Mouse (Mus musculus) brain, embryonic 14.5 days (tissue): ENCODE results near the gene Rbfox2.

Experiments
- CTCF ChIP-seq: fragments of 200-500 bp; IDR thresholded peaks from 2 replicates; pipeline ENCODE4 v1.5.1; 2012; ENCODE audit warnings: inconsistent platforms, mild to moderate bottlenecking, moderate library complexity, borderline replicate concordance; ENCODE audit not compliant: insufficient read depth, insufficient read length; ENCODE audit errors: extremely low read depth
- POLR2A ChIP-seq: fragments of 200-500 bp; IDR thresholded peaks from 2 replicates; pipeline ENCODE4 v1.6.1; 2012; ENCODE audit warnings: mild to moderate bottlenecking, inconsistent platforms, borderline replicate concordance; ENCODE audit not compliant: poor library complexity, insufficient read depth, insufficient read length, severe bottlenecking; ENCODE audit errors: extremely low read depth

GRCm38 (mm10) chr15:77029331-77029991 lies 277.3 kb downstream of the Rbfox2 start:
- TF ChIP-seq CTCF (peak; percentile 85; the same call in 1 of the 2 replicates), POLR2A (no peak)
